Mouse (Mus musculus): ENCODE results near the gene Zfp709. TPM values are rescaled to one million over a fixed set of nuclear protein-coding genes. Genes with fewer than 3 reads are reported as not detected.
"Not testable (repeated sequence)": the region's sequence is repeated elsewhere in the genome, so short reads cannot be mapped to it uniquely, and the experiment has no call there.

Zfp709 gene
- 1 to 10 TPM; 4.1 to 5.5 (median 4.9) TPM for polyA plus RNA-seq (2017; shearing (Covaris generic))

DNA sequence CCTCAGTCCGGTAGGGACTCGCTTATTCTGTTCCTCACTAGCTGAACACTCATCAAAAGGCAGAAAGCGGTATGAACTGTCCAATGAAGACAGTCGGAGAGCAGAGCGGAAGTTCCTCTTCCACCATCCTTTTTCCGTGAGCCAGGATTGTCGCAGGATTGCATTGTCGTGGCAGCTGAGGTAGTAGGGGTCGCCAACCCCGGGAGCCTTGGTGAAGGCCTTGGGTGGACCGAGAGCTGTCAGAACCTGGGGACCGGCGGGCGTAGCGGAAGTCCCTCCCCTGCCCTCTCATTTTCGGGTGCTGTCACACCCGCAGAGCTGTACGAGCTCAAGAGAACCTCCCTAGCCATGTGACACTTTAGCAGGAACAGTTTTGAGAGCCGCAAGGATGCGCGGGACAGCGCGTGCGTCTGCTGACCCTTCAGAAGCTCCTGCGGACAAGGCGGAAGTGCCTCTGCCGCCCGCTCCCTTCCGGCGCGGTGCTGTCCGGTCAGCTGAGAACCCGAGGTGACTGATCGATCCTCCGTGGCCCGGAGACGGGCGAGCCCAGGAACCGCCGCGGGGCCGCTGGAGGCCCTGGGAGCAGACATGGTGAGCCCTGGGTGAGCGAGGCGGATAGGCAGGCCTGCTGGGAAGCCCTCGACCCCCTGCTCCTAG, at the start of gene Zfp709:
Gene Zfp709, plus strand, starts transcription at position 402 of the 657 bp plus-strand sequence.
- peak; percentile 85 for ATAC-seq

DNA sequence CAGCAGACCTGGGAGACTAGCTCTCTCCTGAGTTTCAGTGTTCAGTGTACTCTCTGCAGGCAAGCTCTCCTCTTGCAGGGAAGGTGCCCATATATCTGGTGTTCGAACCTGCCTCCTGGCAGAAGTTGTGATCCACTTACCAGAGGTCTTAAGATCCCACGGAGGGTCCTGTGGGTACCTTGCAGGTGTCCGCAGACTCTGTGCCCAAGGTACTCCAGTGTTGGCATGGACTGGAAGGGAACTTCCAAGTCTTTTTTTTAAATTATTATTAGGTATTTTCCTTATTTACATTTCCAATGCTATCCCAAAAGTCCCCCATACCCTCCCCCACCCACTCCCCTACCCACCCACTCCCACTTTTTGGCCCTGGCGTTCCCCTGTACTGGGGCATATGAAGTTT, 43.6 kb upstream of the Zfp709 start:
- ATAC-seq, result not testable (repeated sequence)

DNA sequence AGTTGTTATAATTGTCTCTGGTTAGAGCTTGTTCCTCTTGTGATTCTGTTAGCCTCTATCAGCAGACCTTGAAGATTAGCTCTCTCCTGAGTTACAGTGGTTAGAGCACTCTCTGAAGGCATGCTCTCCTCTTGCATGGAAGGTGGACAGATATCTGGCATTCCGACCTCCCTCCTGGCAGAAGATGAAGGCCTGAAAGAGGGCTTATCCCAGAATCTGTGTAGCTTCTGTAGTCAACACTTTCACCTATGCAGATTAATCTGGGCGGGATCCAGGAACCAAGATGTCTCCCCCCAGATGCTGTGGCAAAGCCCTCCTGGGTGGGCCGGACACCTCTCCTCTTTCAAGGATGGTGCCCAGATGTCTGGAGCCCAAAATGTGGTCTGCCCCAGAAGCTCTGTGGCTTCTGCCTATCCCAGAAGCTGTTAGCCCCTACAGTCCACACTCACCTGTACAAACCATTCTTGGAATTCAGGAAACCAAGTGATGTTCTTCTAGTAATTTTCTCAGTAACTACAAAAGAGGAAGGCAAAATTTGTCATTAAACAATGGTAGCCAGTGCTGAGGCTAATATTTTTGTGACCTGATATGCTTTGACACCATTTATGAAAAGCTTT, 40.5 kb upstream of the Zfp709 start:
- not testable (repeated sequence) for ATAC-seq

DNA sequence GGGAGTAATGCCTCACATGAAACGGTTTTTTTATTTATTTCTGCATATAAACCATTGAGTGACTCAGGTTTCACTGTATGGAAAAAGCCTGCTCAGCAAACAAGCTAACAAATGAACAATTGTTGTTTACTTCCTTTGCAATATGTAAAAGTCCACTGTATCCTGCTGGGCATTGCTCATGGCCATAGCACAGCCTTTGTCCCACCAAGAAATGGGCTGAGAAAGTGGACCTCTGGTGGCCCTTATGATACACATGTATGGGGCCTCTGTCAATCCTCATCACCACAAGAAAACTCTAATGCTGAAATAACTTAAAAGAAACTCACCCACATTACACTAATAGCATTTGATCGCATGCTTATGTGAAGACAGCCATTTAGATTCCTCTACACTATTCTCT, 39.3 kb upstream of the Zfp709 start:
- not testable (repeated sequence) for ATAC-seq

DNA sequence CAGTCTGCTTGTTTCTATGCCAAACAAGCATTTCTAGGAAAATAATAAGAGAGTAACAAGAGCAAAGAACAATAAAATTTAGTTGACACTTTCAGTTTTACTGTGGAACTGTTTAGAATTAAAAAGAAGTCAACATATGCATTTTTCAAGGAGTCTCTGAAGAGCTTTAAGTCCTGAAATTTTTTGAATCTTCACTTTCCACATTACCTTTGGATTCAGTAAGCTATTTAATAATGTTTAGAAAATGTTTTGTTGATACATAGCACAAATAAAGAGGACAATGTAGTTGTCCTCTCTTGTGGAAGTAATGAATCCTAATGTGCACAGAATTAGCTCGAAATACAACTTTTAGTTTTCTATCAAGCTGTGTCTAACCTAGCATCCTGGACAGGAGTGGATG, 37.4 kb upstream of the Zfp709 start:
- ATAC-seq, result not testable (repeated sequence)

DNA sequence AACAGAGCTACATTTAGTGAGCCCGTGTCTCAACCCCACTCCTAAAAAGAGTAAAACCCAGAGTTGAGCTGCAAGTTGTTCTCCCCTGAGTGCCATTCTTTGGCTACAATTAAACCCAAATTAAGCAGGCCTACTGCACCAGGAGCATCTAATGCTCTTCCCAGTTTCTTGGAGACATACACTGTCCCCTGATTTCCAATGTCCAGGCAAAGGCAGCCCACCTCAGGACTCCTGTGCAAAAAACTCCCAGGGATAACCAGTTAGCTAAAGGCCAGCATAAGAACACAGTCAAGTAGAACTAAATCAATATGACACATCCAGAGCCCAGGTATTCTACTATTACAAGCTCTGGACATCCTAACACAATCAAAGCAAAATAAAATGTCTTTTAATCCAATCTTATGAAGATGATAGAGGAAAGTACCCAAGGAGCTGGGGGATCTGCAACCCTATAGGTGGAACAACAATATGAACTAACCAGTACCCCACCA, 35.8 kb upstream of the Zfp709 start:
- not testable (repeated sequence) for ATAC-seq

DNA sequence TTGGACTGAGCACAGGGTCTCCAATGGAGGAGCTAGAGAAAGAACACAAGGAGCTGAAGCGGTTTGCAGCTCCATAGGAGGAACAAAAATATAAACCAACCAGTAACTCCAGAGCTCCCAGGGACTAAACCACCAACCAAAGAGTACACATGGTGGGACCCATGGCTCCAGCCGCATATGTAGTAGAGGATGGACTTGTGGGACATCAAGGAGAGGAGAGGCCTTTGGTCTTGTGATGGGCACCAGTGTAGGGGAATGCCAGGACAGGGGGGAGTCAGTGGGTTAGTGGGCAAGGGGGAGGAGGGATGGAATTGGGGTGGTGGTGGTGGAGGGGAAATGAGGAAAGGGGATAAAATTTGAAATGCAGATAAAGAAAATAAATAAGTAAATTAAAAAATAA, 35.1 kb upstream of the Zfp709 start:
- ATAC-seq, result not testable (repeated sequence)

DNA sequence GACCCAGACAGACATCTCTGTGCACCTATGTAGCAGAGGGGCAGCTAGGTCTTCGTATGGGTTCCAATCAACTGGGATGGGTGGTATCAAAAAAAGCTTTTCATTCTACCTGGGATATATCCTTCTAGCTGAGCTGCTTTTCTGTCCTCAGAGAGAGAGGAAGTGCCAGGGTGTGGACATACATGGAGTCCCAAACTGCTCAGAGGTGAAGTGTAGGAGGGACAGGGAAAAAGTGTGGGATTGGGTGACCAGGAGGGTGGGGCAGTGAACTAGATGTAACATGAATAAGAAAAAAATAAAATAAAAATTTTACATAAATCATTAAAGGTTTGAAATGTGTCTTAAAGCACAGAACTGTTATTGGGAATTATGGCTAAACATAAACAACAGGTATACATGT, 30.8 kb upstream of the Zfp709 start:
- not testable (repeated sequence) for ATAC-seq

DNA sequence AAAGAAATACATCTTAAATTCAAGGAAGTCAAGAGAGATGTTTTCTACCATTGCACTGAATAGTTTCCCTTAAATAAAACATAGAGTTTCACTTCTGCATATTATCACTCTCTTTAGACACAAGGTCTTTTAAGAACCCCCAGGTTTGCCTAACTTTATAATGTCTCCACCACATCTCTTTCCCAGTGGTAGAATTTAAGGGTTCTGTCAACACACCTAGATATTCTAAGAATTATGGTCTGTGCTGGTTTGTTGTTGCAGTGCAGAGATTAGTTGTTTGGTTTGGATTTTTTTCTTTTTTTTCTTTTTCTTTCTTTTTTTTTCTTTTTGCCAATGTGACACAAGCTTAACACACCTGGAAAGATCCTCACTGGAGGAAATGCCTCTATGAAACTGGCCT, 28.5 kb upstream of the Zfp709 start:
- not testable (repeated sequence) for ATAC-seq

DNA sequence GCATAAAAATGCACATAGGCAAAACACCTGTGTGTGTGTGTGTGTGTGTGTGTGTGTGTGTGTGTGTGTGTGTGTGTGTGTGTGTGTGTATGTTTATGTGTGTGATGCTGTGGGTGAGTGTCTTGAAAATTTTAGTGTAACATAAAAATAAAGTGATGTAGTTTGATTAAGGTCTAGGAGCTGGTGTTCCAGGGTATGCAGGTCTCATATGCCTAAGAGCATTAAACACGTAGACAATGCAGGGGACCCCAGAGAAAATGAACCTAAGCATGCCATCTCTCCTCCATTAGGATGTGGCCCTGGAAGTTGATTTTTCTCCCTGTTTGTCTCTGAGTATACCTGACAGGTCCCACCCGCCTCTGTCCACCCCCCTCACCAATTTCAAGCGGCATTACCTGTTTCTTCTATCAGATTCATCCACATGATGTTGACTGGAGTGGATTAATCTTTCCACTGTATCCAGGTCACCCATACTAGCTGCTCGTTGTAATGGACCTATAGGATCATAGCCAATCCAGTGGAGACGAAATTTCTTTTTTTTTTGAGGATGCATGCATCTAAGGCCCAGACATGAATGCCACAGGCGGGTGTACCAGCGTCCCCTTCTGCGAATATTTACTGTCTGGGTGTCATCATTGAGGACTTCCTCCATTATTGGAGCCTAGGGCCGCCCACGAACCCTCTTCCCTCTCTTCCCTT, 25.0 kb upstream of the Zfp709 start:
- ATAC-seq, result not testable (repeated sequence)

DNA sequence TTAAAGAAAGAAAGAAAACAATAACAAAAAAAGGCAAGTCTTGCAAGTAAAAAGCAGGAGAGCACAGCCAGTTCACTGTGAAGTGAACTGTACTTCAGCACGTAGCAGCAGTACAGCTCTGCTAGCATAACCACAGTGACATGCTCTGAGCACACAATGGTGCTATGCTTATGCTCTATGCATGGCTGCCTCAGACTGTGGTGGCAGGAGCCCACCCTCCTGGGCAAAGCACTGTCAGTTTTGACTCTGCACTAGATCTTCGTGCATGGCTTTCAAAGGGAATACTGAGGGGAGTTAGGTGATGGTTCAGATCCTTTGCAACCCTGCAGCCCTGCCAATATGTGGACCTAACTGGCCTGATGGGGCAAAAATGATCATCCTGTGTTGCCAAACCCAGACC, 24.5 kb upstream of the Zfp709 start:
- not testable (repeated sequence) for ATAC-seq

DNA sequence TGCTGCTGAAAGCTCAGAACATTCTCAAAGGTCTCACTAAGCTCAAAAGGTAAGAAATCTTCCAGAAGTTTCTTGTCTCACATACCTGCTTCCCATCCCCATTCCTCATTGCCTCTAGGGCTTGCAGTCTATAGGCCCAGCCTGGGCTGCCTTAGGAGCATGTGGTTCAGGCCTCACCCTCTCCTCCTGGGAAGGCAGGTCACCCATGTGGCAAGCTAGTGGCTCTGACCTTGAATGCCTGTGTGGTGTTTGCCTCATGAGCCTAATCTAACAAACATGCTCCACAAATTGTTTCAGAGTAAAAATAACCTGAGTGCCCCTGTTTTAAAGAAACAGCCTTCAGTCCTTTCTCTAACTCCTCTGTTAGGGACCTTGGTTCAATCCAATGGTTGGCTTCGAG, 20.3 kb upstream of the Zfp709 start:
- ATAC-seq, result not testable (repeated sequence)

DNA sequence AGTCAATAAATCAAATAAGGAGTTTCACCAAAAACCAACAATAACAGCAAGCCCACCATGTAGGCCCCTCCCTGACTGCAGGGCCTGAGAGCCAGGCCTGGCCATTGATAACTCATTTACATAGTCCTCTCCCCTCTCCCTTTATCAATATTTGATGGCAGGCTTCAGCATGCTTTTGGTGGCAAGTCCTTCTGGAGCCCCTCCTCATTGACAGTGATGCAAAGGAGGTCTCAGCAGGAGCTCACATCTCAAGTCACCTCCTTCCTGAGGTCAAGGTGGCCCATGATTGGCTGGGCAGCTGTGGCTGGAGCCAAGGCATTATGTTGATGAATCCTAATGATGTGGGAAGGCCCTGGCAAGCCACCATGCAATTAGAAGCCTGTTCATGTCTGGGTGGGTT, 19.8 kb upstream of the Zfp709 start:
- ATAC-seq, result not testable (repeated sequence)

DNA sequence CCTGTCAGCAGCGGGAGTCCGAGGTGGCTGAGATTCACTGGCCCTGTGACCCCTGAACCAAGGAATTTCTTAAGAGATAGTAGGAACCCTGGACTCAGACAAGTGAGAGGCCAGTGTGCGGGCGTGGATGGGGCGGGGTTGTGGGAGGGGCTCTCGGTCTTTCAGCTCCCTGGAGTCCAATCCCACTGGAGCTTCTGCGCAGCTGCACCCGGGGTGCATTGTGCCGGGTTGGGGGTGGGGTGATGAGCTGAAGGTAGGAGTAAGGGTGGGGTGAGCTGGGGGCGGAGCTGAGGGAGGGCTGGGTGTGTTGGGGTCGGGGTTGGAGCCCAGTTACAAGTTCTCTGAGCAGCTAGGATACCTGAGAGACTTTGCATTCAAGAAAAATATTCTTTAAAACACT, 18.8 kb downstream of the Zfp709 start:
- not testable (repeated sequence) for ATAC-seq

DNA sequence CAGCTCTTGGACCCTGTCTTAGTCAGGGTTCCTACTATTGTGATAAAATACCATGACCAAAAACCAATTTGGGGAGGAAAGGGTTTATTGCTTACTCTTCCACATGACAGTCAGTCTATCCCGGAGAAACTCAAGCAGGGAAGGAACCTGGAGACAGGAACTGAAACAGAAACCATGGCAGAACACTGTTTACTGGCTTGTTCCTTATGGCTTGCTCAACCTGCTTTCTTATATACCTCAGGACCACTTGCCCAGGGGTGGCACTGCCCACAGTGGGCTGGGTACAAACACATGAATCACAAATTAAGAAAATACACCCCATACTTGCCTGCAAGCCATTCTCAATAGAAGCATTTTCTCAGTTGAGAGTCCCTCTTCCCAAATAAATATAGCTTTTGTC, 21.3 kb downstream of the Zfp709 start:
- ATAC-seq, result not testable (repeated sequence)

DNA sequence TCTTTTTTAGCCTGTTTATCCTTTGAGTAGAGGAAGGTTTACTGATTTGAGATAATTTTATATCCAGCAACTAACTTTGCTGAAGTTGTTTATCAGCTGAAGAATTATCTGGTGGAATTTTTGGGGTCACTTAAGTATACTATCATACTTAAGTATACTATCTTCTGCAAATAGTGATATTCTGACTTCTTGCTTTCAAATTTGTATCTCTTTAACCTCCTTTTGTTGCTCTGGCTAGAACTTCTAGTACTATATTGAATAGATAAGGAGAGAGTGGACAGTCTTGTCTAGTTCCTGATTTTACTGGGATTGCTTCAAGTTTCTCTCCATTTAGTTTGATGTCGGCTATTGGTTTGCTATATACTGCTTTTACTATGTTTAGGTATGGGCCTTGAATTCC, 25.0 kb downstream of the Zfp709 start:
- ATAC-seq, result no peak

DNA sequence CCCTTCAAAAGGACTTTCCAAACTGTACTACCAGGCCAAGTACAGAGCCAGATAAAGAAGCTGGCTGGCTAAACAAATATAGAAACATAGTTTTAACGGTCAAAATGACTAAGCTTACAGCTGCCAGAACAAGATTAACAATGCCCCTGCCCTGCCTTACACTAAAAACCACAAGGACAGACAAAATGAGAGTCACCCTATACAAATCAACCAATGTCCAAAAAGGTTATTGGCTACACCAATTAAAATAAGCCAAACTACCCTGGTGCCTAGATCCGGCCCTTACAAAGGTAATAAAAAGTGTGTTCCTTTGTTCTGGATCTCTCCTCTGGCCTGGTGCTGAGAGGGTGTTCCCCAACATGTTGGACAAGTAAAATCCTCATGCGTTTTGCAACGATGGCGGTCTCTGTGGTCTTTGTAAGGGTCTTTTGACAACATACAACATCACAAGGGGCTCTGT, 26.0 kb downstream of the Zfp709 start:
- no peak for ATAC-seq

DNA sequence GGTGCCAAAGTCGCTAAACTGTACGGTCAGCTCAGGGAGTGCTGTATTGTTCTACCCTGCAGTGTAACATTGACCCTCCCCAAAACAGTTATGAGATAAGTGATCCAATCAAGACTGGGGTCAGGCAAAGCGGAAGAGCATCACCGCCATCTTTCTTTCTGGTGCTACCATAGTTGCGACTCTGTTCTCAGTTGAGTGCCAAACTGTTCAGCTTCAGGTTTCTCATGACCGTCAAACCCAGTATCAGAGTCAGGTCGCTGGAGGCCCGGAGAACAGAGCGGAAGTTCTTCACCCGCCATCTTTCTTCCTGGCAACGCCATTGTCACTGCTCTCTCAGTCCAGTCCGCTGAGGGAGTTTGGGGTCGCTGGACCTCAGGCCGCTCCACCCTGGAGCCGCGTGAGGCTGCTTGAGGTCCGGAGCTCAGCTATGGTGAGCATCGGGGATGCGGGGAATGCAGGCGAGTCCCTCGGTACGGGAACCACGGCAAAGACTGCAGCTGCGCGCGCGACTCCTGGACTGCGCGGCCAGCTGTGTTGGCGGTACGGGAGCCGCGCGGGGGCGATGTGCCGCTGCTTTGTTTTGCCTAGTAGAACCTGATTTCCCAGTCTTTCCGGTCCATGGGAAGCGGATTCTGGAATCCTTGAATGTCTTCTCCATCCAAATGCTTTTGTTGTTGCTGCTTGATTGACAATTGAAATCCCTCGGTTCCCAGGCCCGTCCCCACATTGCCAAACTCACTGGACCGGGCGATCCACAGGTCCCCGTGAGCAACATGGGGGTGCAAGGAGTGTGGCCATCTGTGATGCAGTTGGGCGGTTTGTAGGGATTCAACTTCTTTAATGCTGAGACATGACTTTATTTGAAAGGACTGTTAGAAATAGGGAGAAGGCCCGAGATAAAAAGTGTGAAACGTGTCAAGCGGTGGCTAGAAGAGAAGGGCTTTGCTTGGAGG, 26.8 kb downstream of the Zfp709 start, which contains the start of the genes Zfp882 and Zfp617:
Gene Zfp882, plus strand, starts transcription at position 300 of the 953 bp plus-strand sequence.
Gene Zfp617, plus strand, starts transcription at position 327 of the 953 bp plus-strand sequence.
- ATAC-seq, result peak; percentile 88

DNA sequence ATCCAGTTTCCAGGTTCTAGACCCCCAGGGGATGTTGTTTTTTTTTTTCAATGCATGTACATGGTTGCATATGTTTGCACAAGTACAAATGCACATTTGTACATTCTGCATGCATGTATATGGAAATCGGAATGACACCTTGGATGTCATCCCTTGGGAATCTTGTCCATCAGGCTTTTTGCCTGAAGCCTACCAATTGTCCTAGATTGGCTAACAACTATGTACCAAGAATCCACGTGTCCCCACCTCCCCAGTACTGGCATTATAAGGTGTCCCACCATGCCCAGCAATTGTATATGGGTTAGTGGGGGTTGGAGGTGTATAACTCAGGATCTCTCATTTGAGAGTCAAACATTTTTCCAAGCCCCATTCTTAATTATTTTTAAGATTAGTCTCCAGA, 30.5 kb downstream of the Zfp709 start:
- no peak for ATAC-seq

DNA sequence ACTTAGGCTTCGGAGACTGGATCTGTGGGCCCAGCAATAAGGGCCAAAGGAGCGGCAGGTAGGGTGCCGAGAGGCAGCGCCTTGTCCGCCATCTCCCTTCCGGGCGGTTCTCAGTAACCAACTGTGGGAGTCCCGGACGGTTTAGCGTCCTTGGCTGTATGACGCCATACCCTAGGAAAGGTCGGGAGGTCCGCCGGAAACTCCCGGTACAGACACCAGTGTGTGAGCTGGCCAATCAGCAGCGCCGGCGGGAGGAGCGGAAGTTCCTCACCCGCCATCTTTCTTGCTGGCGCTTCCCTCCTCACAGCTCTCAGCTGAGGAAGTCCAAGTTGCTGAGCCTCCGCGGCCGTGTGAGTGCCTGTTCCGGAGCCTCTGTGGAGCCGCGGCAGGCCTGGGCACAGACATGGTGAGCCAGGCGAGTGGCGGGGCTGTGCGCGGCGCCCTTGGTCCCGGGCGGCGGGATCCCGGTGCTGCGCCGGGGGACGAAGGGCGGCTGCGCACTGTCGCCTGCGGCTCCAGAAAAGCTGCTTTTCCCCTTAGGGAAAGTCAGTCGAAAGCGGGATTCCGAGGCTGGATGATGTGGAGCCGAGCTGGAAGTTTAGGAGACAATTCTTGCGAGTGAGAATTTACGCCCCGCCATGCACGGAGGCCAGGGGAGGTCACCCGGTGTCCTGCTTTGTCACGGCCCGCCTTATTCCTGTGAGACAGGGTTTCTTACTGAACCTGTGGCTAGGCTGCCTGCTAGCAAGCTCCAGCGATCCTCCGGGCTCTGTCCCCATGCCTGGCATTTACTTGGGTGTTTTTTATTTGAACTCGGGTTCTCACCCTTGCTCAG, 41.0 kb downstream of the Zfp709 start:
- ATAC-seq, result peak; percentile 97

DNA sequence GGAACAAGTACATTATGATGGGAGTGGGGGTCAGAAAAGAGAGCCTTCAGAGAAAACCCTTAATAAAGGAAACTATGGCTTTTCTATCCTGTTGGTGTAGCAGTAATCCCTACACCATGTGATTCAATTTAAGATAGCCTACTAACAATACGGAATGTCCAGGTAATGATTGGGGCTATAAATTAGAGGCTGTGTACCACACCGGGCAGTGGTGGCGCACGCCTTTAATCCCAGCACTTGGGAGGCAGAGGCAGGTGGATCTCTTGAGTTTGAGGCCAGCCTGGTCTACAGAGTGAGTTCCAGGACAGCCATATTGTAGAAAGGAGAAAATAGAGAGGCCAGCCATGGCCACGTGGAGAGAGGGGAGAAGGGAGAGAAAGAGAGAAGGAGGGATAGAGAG, 44.0 kb downstream of the Zfp709 start:
- ATAC-seq, result no peak

All from inflammation-experienced regulatory T-cells, adult 6 months (primary cell).